10 mouse cellular contexts compared by ENCODE assay signal in genomic region chr15:98632921-98633320, GRCm38 (mm10). TPM values are rescaled to one million over a fixed set of nuclear protein-coding genes. Genes with fewer than 3 reads are reported as not detected.
DNase-seq lines count a peak whose midpoint lies in the region; ATAC-seq and TF ChIP-seq lines count a peak whose summit lies in the region.
"Had no signal": no experiment of that assay in that cellular context is flagged by ENCODE, and none has a peak within 500 bp of the region (broad histone marks: within the 10 kb centered on the region; RNA-seq: fewer than 3 reads in every experiment).

No protein-coding gene starts in this region.

- DNase-seq in kidney, postnatal 0 days (ENCODE audit: low spot score), result no peak
- DNase-seq in kidney, postnatal 14 days, result no peak
- no peak for DNase-seq in limb, embryonic 10.5 days (ENCODE audit: low spot score)
- DNase-seq in layer of hippocampus, postnatal 10 days (ENCODE audit: low spot score in 2 of 2), result no peak
- DNase-seq in cerebellum, adult 18-20 months, result no peak

- no peaks in the 10 kb centered on the region for H3K36me3 ChIP-seq in kidney, postnatal 0 days (ENCODE audit: insufficient read depth, low read length)
- H3K36me3 ChIP-seq in embryonic facial prominence, embryonic 12.5 days, result no peaks in the 10 kb centered on the region
- H3K36me3 ChIP-seq in limb, embryonic 10.5 days, result no peaks in the 10 kb centered on the region
- no peaks in the 10 kb centered on the region for H3K36me3 ChIP-seq in small intestine, adult 2 months (ENCODE audit: control insufficient read depth, insufficient read depth, low read length)

- no peak overlapping the region for H3K27ac ChIP-seq in kidney, postnatal 0 days
- H3K27ac ChIP-seq in embryonic facial prominence, embryonic 12.5 days, result peak overlapping the region; percentile 67; the same call in 1 of the 2 replicates
- H3K27ac ChIP-seq in limb, embryonic 10.5 days, result peak overlapping the region; percentile 78; the same call in 1 of the 2 replicates
- H3K27ac ChIP-seq in small intestine, adult 2 months (ENCODE audit: insufficient read depth, low read depth, low read length), result no peak overlapping the region

- H3K9ac ChIP-seq in kidney, postnatal 0 days (ENCODE audit: low read depth, low read length), result no peak overlapping the region
- peak overlapping the region; percentile 68 for H3K9ac ChIP-seq in embryonic facial prominence, embryonic 12.5 days

- 2% methylated on average over 4 of the region's 4 CpGs for WGBS in kidney, postnatal 0 days
- WGBS in embryonic facial prominence, embryonic 12.5 days, result 2% methylated on average over 4 of the region's 4 CpGs
- 3% methylated on average over 4 of the region's 4 CpGs for WGBS in limb, embryonic 10.5 days
- 22% methylated on average over 4 of the region's 4 CpGs for WGBS in small intestine, adult 2 months

- TF ChIP-seq POLR2A in small intestine, adult 2 months (IDR thresholded peaks at IDR 0.05; ENCODE audit: low read depth, low read length), result no peak

- no peak for ATAC-seq in kidney, postnatal 0 days (replicated peaks; ENCODE audit: low FRiP score, low read depth)
- ATAC-seq in embryonic facial prominence, embryonic 12.5 days (ENCODE audit: insufficient number of reproducible peaks, insufficient read depth, low FRiP score, low TSS enrichment), result no peak
- ATAC-seq in inflammation-experienced regulatory T-cells, adult 6 months, result no peak

- H3K4me1 ChIP-seq in kidney, postnatal 0 days (replicated peaks; ENCODE audit: insufficient read depth, low read length), result peaks cover 34% of the 10 kb centered on the region
- peaks cover 67% of the 10 kb centered on the region for H3K4me1 ChIP-seq in embryonic facial prominence, embryonic 12.5 days
- peaks cover 82% of the 10 kb centered on the region for H3K4me1 ChIP-seq in limb, embryonic 10.5 days
- H3K4me1 ChIP-seq in small intestine, adult 2 months (ENCODE audit: control insufficient read depth, insufficient read depth, insufficient read length, low read length), result peaks cover 11% of the 10 kb centered on the region

- H3K27me3 ChIP-seq in kidney, postnatal 0 days (ENCODE audit: insufficient read depth, low read length), result 0 out of 2 replicates have a peak, but pooled peaks cover 3% of the 10 kb centered on the region
- peaks cover 48% of the 10 kb centered on the region for H3K27me3 ChIP-seq in embryonic facial prominence, embryonic 12.5 days
- peaks cover 99% of the 10 kb centered on the region for H3K27me3 ChIP-seq in limb, embryonic 10.5 days (ENCODE audit: low read depth, poor library complexity, severe bottlenecking)
- H3K27me3 ChIP-seq in small intestine, adult 2 months (ENCODE audit: control insufficient read depth, insufficient read depth, low read length), result peaks cover 13% of the 10 kb centered on the region

- peak overlapping the region; percentile 85 for H3K4me2 ChIP-seq in kidney, postnatal 0 days (ENCODE audit: low read length)
- peak overlapping the region; percentile 93 for H3K4me2 ChIP-seq in embryonic facial prominence, embryonic 12.5 days (replicated peaks)

- H3K4me3 ChIP-seq in kidney, postnatal 0 days (replicated peaks; ENCODE audit: low read depth, low read length), result peak overlapping the region; percentile 37; the same call in 1 of the 2 replicates
- peak overlapping the region; percentile 82 for H3K4me3 ChIP-seq in embryonic facial prominence, embryonic 12.5 days
- H3K4me3 ChIP-seq in limb, embryonic 10.5 days, result peak overlapping the region; percentile 87
- peak overlapping the region; percentile 60 for H3K4me3 ChIP-seq in small intestine, adult 2 months (ENCODE audit: low read depth, low read length)

- H3K9me3 ChIP-seq in kidney, postnatal 0 days (replicated peaks; ENCODE audit: low read length), result no peaks in the 10 kb centered on the region
- H3K9me3 ChIP-seq in embryonic facial prominence, embryonic 12.5 days, result no peaks in the 10 kb centered on the region
- no peaks in the 10 kb centered on the region for H3K9me3 ChIP-seq in limb, embryonic 10.5 days (replicated peaks)

- TF ChIP-seq CTCF in kidney, postnatal 0 days (IDR thresholded peaks at IDR 0.05; ENCODE audit: low read depth), result no peak
- TF ChIP-seq CTCF in small intestine, adult 2 months (IDR thresholded peaks at IDR 0.05; ENCODE audit: extremely low read depth, insufficient read length, insufficient replicate concordance, low read depth, low read length), result no peak

RNA-seq across cellular contexts. Expression of gene Cacnb3, which starts 2.3 kb away (rescaled TPM):
- 19.8 and 22.4 TPM in 2 replicates for polyA plus RNA-seq in kidney, postnatal 0 days (2015; fragmentation: Nextera tagmentation; extraction: Ambion mirVana)
- 64.5 and 72.8 TPM in 2 replicates for polyA plus RNA-seq in embryonic facial prominence, embryonic 12.5 days (2016; fragmentation: Nextera tagmentation; extraction: Ambion mirVana)
- polyA plus RNA-seq in limb, embryonic 10.5 days (2016; fragmentation: Nextera tagmentation; extraction: Ambion mirVana), result 16.6 and 24.2 TPM in 2 replicates
- 19.1 and 40.2 TPM in 2 replicates for polyA plus RNA-seq in small intestine, adult 2 months (2012; rRNA removed)
- polyA plus RNA-seq in inflammation-experienced regulatory T-cells, adult 6 months (2017; shearing (Covaris generic)), result under 1 TPM in 2 of 3 experiments, not detected in 1; 0.30 to 0.38 TPM
- 100 to 1,000 TPM; 139 to 147 TPM for total RNA-seq in layer of hippocampus, postnatal 10 days (2021)
- total RNA-seq: hematopoietic stem cell, adult 5-6 weeks; neutrophil, adult 5-6 weeks had no signal

RNA-seq across cellular contexts. Expression of gene Adcy6, which starts 23.0 kb away (rescaled TPM):
- 16.8 and 17.0 TPM in 2 replicates for polyA plus RNA-seq in kidney, postnatal 0 days (2015; fragmentation: Nextera tagmentation; extraction: Ambion mirVana)
- 18.7 and 22.2 TPM in 2 replicates for polyA plus RNA-seq in embryonic facial prominence, embryonic 12.5 days (2016; fragmentation: Nextera tagmentation; extraction: Ambion mirVana)
- polyA plus RNA-seq in limb, embryonic 10.5 days (2016; fragmentation: Nextera tagmentation; extraction: Ambion mirVana), result 15.7 and 16.5 TPM in 2 replicates
- polyA plus RNA-seq in small intestine, adult 2 months (2012; rRNA removed), result 55.9 and 89.2 TPM in 2 replicates
- polyA plus RNA-seq in inflammation-experienced regulatory T-cells, adult 6 months (2017; shearing (Covaris generic)), result under 1 TPM in 2 of 3 experiments, not detected in 1; 0.28 to 0.44 TPM
- total RNA-seq in layer of hippocampus, postnatal 10 days (2021), result 10 to 100 TPM; 41.4 to 44.6 TPM

RNA-seq across cellular contexts. Expression of gene Ddx23, which starts 29.8 kb away (rescaled TPM):
- polyA plus RNA-seq in kidney, postnatal 0 days (2015; fragmentation: Nextera tagmentation; extraction: Ambion mirVana), result 14.6 and 17.6 TPM in 2 replicates
- polyA plus RNA-seq in embryonic facial prominence, embryonic 12.5 days (2016; fragmentation: Nextera tagmentation; extraction: Ambion mirVana), result 28.8 and 29.8 TPM in 2 replicates
- 21.8 and 25.4 TPM in 2 replicates for polyA plus RNA-seq in limb, embryonic 10.5 days (2016; fragmentation: Nextera tagmentation; extraction: Ambion mirVana)
- polyA plus RNA-seq in small intestine, adult 2 months (2012; rRNA removed), result 13.6 and 24.3 TPM in 2 replicates
- 10 to 100 TPM; 15.4 to 37.0 (median 37.0) TPM for polyA plus RNA-seq in inflammation-experienced regulatory T-cells, adult 6 months (2017; shearing (Covaris generic))
- 10 to 100 TPM; 78.3 to 81.4 TPM for total RNA-seq in layer of hippocampus, postnatal 10 days (2021)

RNA-seq across cellular contexts. Expression of gene Rnd1, which starts 44.3 kb away (rescaled TPM):
- 0.50 and 0.66 TPM in 2 replicates for polyA plus RNA-seq in kidney, postnatal 0 days (2015; fragmentation: Nextera tagmentation; extraction: Ambion mirVana)
- polyA plus RNA-seq in embryonic facial prominence, embryonic 12.5 days (2016; fragmentation: Nextera tagmentation; extraction: Ambion mirVana), result 0.57 and 0.91 TPM in 2 replicates
- 0.38 and 0.62 TPM in 2 replicates for polyA plus RNA-seq in limb, embryonic 10.5 days (2016; fragmentation: Nextera tagmentation; extraction: Ambion mirVana)
- polyA plus RNA-seq in small intestine, adult 2 months (2012; rRNA removed), result 1.6 and 2.2 TPM in 2 replicates
- 1 to 10 TPM in 1 of 3 experiments, under 1 TPM in 2; 0.94 to 1.8 (median 0.99) TPM for polyA plus RNA-seq in inflammation-experienced regulatory T-cells, adult 6 months (2017; shearing (Covaris generic))
- total RNA-seq in layer of hippocampus, postnatal 10 days (2021), result 10 to 100 TPM; 31.2 to 34.3 TPM

Comparison
In these comparisons a context has a peak if more than half of its experiments do, and no peak if none do; other contexts are left out.
1. H3K27ac ChIP-seq: peak in embryonic facial prominence, embryonic 12.5 days (single experiment) and limb, embryonic 10.5 days (single experiment); none in kidney, postnatal 0 days (single experiment) and small intestine, adult 2 months (single experiment).
2. H3K4me3 ChIP-seq: peak in every context shown above with its lines; median percentile 87 in limb, embryonic 10.5 days; 82 in embryonic facial prominence, embryonic 12.5 days; 60 in small intestine, adult 2 months; 37 in kidney, postnatal 0 days.
3. RNA of gene Cacnb3, which starts 2.3 kb away (polyA plus RNA-seq): 64.5 to 72.8 TPM in embryonic facial prominence, embryonic 12.5 days, 19.1 to 40.2 TPM in small intestine, adult 2 months, 16.6 to 24.2 TPM in limb, embryonic 10.5 days and 19.8 to 22.4 TPM in kidney, postnatal 0 days; 0.30 to 0.38 TPM in inflammation-experienced regulatory T-cells, adult 6 months; every median in the first group is over 10 times any median in the second.
4. RNA of gene Adcy6, which starts 23.0 kb away (polyA plus RNA-seq): 55.9 to 89.2 TPM in small intestine, adult 2 months, 18.7 to 22.2 TPM in embryonic facial prominence, embryonic 12.5 days, 16.8 to 17.0 TPM in kidney, postnatal 0 days and 15.7 to 16.5 TPM in limb, embryonic 10.5 days; 0.28 to 0.44 TPM in inflammation-experienced regulatory T-cells, adult 6 months; every median in the first group is over 10 times any median in the second.